Mouse (Mus musculus) forebrain, embryonic 15.5 days (tissue): ENCODE measurements around the gene Mbnl1. TPM values are rescaled to one million over a fixed set of nuclear protein-coding genes. Genes with fewer than 3 reads are reported as not detected.
"Not testable (repeated sequence)": the region's sequence is repeated elsewhere in the genome, so short reads cannot be mapped to it uniquely, and the experiment has no call there.

Experiments used
- ATAC-seq: fragments of 200-750 bp; cut with Nextera tagmentation; replicated peaks from 2 replicates; pipeline ENCODE4 v1.8.0; 2017; ENCODE audit warnings: mild to moderate bottlenecking, moderate TSS enrichment, moderate library complexity
- H3K27ac ChIP-seq: fragments of 300-500 bp; sonication (generic); replicated peaks from 2 replicates; pipeline ENCODE4 v1.5.1; 2015; ENCODE audit warnings: mild to moderate bottlenecking, inconsistent platforms
- H3K27me3 ChIP-seq: fragments of 300-500 bp; sonication (generic); 2 replicates; pipeline ENCODE4 v1.6.1; 2015; ENCODE audit warnings: inconsistent platforms
- H3K36me3 ChIP-seq: fragments of 300-500 bp; sonication (generic); 2 replicates; pipeline ENCODE4 v1.6.1; 2015; ENCODE audit warnings: mild to moderate bottlenecking, inconsistent platforms
- H3K4me1 ChIP-seq: fragments of 300-500 bp; sonication (generic); 2 replicates; pipeline ENCODE4 v1.6.1; 2015; ENCODE audit warnings: inconsistent platforms
- H3K4me2 ChIP-seq: fragments of 300-500 bp; sonication (generic); replicated peaks from 2 replicates; pipeline ENCODE4 v1.6.1; 2015; ENCODE audit warnings: mild to moderate bottlenecking, inconsistent platforms
- H3K4me3 ChIP-seq: fragments of 300-500 bp; sonication (generic); 2 replicates; pipeline ENCODE4 v1.5.1; 2015; ENCODE audit warnings: mild to moderate bottlenecking, inconsistent platforms
- H3K9ac ChIP-seq: fragments of 300-500 bp; sonication (generic); replicated peaks from 2 replicates; pipeline ENCODE4 v1.6.1; 2015; ENCODE audit warnings: mild to moderate bottlenecking, inconsistent platforms
- H3K9me3 ChIP-seq: fragments of 300-500 bp; sonication (generic); 2 replicates; pipeline ENCODE4 v1.6.1; 2016; ENCODE audit warnings: inconsistent platforms
- WGBS: fragments of 180-500 bp; shearing (Covaris S2); methylation state at CpG from one replicate; pipeline ENCODE4 v1.1.7; 2015; ENCODE audit warnings: mixed read lengths; 5-methylcytosine and 5-hydroxymethylcytosine counted together
- polyA plus RNA-seq: library from polyadenylated mRNA; unstranded; fragments of >200 nt; fragmentation: Nextera tagmentation; extraction: Ambion mirVana; gene quantifications from 2 replicates; pipeline ENCODE4 v1.2.1, GENCODE M21; 2015

The Mbnl1 gene
- polyA plus RNA-seq: 44.0 and 45.4 TPM in 2 replicates

DNA sequence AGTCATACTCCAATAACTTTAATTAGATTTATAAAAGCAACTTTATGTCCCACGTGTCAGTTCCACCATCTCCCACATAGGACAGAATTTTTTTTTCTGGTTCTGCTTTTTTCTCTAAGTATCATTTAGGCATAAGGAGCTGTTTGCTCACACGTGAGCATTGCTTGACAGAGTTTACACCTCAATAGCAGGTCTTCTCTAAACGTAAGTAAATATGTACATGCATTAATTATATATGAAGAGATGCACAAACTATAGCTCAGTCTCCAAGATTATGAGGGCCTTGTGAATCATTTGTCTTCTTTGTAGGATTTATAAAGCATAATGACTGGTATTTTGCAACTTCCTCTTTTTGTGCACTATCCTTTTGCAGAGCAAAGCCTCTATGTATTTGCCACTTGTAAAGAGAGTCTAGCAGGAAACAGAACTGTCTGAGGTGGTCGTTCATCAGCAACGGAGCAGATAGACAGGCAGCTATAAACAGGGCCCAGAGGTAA lies at the start of gene Mbnl1:
Gene Mbnl1 (plus strand): TSS at position 150 of the 497 bp plus-strand sequence.
- H3K27me3 ChIP-seq: no peaks in the 10 kb centered on the region
- H3K4me1 ChIP-seq: no peaks in the 10 kb centered on the region
- no peaks in the 10 kb centered on the region for H3K36me3 ChIP-seq
- H3K9ac ChIP-seq: no peak within 1 kb of the TSS
- no peak for ATAC-seq
- H3K4me3 ChIP-seq: no peak within 1 kb of the TSS
- no peaks in the 10 kb centered on the region for H3K9me3 ChIP-seq
- 65% methylated on average over 5 of the region's 5 CpGs for WGBS
- no peak within 1 kb of the TSS for H3K4me2 ChIP-seq
- no peak within 1 kb of the TSS for H3K27ac ChIP-seq

DNA sequence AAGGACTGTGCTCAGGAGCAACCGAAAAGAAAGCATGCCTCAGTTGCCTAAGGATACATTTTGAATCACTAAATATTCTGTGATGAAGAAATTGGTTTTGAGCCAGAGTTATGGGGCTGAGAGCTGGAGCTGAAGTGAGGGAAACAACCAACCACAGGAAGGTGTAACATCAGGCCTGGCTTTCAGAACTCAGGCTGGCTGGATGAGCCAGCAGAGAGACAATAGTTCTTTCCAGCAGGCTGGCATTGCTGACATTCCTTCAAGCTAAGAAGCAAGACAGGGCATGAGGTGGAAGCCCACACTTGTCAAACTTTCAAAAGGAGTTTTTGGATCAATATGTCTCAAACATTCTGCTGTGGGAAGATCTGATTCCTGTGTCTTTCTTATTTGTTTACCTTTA lies 48.5 kb upstream of the Mbnl1 start:
- ATAC-seq: no peak
- WGBS: 93% methylated on average over 1 of the region's 1 CpGs
- no peaks in the 10 kb centered on the region for H3K27me3 ChIP-seq
- H3K27ac ChIP-seq: no peak overlapping the region
- no peaks in the 10 kb centered on the region for H3K36me3 ChIP-seq
- no peak overlapping the region for H3K9ac ChIP-seq
- H3K4me1 ChIP-seq: no peaks in the 10 kb centered on the region
- H3K4me2 ChIP-seq: no peak overlapping the region
- H3K9me3 ChIP-seq: no peaks in the 10 kb centered on the region
- H3K4me3 ChIP-seq: no peak overlapping the region

DNA sequence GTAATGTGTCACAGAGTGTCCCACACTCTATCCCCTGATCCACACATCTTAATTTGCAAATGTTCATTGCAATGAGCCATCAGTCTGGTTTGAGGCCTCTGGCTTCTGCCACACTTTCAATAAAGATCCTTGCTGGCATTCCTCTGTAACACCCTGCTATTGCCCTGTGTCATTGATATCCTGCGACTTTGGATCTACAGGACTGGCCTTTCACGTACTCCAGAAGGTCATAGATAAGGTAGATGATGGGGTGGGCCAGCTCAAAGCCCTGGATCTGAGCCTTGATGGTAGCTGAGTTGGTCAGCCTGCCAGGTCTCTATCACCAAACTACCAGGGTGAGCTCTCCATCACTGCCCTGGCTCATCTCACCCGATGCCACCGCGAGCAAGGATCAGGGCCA lies 43.6 kb upstream of the Mbnl1 start:
- 95% methylated on average over 5 of the region's 5 CpGs for WGBS
- H3K27ac ChIP-seq: no peak overlapping the region
- H3K4me3 ChIP-seq: no peak overlapping the region

DNA sequence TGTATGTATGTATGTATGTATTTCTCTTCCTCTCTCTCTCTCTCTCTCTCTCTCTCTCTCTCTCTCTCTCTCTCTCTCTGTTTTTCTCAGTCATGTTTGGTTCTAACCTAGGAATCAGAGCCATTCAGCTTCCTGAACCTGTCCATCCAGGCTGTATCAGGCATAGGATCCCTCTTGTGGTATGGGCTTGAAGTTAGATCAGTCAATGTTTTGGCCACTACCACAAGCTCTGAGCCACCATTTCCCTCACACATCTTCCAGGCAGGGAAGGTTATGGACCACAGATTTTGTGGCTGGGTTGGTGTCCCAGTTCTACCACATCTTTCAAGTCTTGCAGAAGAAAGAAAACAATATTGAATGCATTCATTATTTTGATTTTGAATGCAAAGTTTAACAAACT lies 35.4 kb upstream of the Mbnl1 start:
- no peak overlapping the region for H3K4me2 ChIP-seq
- H3K9me3 ChIP-seq: no peaks in the 10 kb centered on the region
- no peaks in the 10 kb centered on the region for H3K4me1 ChIP-seq
- H3K27me3 ChIP-seq: no peaks in the 10 kb centered on the region
- ATAC-seq: no peak
- no peaks in the 10 kb centered on the region for H3K36me3 ChIP-seq
- H3K4me3 ChIP-seq: no peak overlapping the region
- H3K27ac ChIP-seq: no peak overlapping the region
- no peak overlapping the region for H3K9ac ChIP-seq

More for the DNA sequence above, 43.6 kb upstream of the Mbnl1 start:
- no peak overlapping the region for H3K4me2 ChIP-seq
- H3K9ac ChIP-seq: no peak overlapping the region
- H3K27me3 ChIP-seq: no peaks in the 10 kb centered on the region
- no peaks in the 10 kb centered on the region for H3K4me1 ChIP-seq
- H3K36me3 ChIP-seq: no peaks in the 10 kb centered on the region
- ATAC-seq: no peak
- no peaks in the 10 kb centered on the region for H3K9me3 ChIP-seq

DNA sequence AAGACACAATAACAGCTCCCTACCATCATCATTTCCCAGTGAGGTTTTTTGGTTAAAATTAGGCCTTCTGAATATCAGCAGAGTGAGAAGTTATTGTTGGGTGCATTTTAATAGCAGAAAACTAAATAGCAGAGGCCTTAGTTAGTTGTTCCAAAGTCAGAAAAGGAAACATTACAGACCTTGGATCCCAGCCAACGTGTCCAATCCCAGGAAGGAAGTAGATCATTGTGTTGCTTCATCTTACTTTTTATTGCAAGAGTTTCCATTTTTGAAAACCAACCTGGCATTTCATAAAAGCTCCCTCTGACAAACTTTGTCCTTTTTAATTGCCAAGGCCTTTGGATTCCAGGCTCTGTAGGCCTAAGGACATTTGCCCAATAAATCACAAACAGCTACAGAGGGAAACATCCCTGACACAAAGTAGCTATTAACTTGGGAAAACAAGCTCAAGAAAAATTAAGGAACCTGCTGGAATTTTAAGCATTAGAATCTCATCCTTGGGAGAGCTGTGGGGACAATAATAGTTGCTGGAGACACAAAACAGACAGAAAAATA lies 34.9 kb upstream of the Mbnl1 start:
- Histone ChIP-seq H3K27ac (no peak overlapping the region), H3K27me3 (no peaks in the 10 kb centered on the region), H3K4me1 (no peaks in the 10 kb centered on the region), H3K4me2 (no peak overlapping the region), H3K9ac (no peak overlapping the region), H3K36me3 (no peaks in the 10 kb centered on the region), H3K9me3 (no peaks in the 10 kb centered on the region), H3K4me3 (no peak overlapping the region)
- 65% methylated on average over 1 of the region's 1 CpGs for WGBS
- ATAC-seq: no peak

DNA sequence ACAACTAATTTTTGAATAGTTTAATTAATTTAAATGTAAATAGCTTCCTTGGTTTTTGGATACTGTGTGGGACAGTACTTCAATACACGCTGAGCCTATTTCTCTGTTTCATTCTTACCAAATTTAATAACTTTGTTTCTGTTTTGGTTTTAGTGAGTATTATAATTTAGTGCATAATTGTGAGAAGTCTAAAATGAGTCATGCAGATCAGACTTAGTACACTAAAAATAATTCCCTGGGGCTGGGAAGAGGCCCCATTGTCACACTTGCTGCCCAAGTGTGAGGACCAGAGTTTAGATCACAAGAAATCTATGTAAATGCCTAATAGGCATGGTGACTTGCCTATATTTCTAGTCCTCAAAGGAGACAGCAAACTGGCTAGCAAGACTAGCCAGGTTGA lies 33.9 kb upstream of the Mbnl1 start:
- no peak for ATAC-seq
- H3K9me3 ChIP-seq: no peaks in the 10 kb centered on the region
- WGBS: 94% methylated on average over 1 of the region's 1 CpGs
- no peaks in the 10 kb centered on the region for H3K4me1 ChIP-seq
- no peak overlapping the region for H3K9ac ChIP-seq
- no peaks in the 10 kb centered on the region for H3K36me3 ChIP-seq
- no peak overlapping the region for H3K27ac ChIP-seq
- no peak overlapping the region for H3K4me2 ChIP-seq
- no peak overlapping the region for H3K4me3 ChIP-seq
- H3K27me3 ChIP-seq: no peaks in the 10 kb centered on the region

DNA sequence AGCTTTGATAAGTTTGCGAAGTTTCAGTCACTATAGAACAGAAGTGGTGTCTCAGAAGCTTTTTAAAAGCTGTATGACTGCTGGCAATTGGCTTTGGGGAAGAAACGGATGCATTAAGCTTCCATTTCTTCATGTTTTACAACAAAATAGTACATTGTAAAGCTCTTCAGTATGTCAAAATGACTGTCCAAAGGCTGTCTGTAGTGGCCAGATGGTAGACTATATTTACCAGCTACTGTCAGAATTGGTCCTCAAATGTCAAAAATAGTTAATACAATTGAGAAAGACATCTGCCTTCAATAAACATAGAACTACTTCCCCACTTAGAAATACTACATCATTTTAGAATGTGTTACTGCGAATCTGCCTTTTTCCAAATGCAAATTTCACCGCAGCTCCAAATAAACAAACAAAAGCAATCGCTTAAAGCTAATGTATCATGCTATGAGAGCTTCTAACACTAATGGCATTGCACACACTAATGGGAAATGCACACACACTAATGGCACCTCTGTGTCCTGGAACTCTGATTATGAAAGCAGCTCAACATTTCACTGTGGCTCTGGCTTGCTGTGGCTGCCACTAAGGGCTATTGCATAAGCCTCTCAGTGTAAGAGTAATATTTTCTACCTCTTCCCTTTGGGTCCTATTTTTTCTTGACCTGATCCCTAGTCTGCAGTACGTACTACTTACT lies 10.7 kb upstream of the Mbnl1 start:
- Histone ChIP-seq H3K4me1 (no peaks in the 10 kb centered on the region), H3K27me3 (no peaks in the 10 kb centered on the region), H3K4me3 (no peak overlapping the region), H3K27ac (no peak overlapping the region), H3K36me3 (no peaks in the 10 kb centered on the region), H3K4me2 (no peak overlapping the region), H3K9ac (no peak overlapping the region), H3K9me3 (no peaks in the 10 kb centered on the region)
- no peak for ATAC-seq
- 83% methylated on average over 6 of the region's 6 CpGs for WGBS

DNA sequence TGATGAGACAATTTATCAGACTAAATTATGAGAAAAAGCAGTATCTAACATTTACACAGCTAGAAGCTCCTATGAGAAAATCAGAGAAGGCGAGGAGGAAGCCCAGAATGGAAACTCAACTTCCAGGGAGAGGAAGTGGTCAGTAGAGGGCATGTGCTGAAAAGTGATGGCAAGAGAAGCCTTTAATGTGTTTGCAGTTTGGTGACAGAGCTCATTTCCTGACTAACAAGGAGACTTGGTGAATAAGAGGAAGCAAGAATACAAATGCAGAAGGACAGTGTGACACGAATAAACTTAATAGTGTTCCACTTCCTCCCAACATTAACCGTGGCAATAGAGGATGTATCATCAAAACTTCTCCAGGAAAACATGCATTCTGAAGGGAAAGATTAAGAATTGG lies 4.0 kb upstream of the Mbnl1 start:
- not testable (repeated sequence) for H3K9ac ChIP-seq, H3K27ac ChIP-seq, H3K9me3 ChIP-seq, H3K36me3 ChIP-seq, ATAC-seq, H3K27me3 ChIP-seq, H3K4me1 ChIP-seq, H3K4me3 ChIP-seq, H3K4me2 ChIP-seq
- 96% methylated on average over 2 of the region's 3 CpGs for WGBS

DNA sequence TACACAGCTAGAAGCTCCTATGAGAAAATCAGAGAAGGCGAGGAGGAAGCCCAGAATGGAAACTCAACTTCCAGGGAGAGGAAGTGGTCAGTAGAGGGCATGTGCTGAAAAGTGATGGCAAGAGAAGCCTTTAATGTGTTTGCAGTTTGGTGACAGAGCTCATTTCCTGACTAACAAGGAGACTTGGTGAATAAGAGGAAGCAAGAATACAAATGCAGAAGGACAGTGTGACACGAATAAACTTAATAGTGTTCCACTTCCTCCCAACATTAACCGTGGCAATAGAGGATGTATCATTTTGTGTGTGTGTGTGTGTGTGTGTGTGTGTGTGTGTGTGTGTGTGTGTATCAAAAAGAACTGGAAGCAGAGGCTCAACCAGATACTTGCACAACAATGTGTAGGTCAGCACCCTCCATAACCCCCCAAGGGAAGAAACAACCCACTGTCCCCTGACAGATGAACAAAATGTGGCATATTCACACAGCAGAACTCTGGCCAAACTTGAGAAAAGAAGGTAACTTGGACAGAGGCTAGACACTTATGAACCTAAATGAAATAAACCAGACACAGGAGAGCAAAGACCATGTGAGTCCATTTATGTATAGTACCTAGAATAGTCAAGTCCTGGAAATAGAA lies 3.3 kb upstream of the Mbnl1 start:
- not testable (repeated sequence) for H3K27ac ChIP-seq, H3K9me3 ChIP-seq, H3K36me3 ChIP-seq, H3K4me1 ChIP-seq, H3K4me2 ChIP-seq, H3K4me3 ChIP-seq, H3K9ac ChIP-seq, ATAC-seq, H3K27me3 ChIP-seq
- WGBS: 78% methylated on average over 2 of the region's 3 CpGs

DNA sequence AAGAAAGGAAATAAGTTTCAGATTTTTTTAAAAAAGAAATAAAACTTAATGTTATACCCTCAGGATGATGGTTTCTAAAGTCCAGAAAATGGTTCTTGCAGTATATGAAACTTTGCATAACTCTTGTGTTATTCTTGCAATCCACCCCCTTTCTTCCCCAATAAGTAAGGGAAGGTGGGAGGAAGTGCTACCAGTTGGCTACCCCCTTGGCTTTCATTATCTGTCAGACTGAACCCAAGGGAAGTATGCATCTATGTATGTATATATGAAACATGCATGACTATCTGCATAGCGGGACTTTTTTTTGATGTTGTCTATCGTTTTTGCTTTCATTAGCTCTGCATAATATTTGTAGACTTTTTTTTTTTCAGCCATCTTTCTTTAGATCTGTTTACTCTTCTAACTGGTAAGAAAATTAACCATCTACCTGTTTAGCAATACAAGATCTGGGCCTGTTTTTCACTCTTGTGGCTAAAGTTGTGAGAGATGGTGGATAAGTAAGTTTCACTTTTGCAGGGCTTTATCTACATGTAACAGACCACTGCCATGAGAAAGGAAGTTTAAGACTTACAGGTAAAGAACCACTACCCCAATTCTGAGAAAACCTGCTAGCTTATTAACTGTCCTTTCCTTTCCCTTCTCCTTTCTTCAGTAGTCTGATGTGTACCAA lies 484 bp upstream of the Mbnl1 start:
- no peak for ATAC-seq
- H3K4me1 ChIP-seq: no peaks in the 10 kb centered on the region
- no peaks in the 10 kb centered on the region for H3K36me3 ChIP-seq
- H3K4me3 ChIP-seq: no peak overlapping the region
- H3K27ac ChIP-seq: no peak overlapping the region
- H3K9me3 ChIP-seq: no peaks in the 10 kb centered on the region
- H3K9ac ChIP-seq: no peak overlapping the region
- H3K27me3 ChIP-seq: no peaks in the 10 kb centered on the region
- 95% methylated on average over 2 of the region's 2 CpGs for WGBS
- no peak overlapping the region for H3K4me2 ChIP-seq

DNA sequence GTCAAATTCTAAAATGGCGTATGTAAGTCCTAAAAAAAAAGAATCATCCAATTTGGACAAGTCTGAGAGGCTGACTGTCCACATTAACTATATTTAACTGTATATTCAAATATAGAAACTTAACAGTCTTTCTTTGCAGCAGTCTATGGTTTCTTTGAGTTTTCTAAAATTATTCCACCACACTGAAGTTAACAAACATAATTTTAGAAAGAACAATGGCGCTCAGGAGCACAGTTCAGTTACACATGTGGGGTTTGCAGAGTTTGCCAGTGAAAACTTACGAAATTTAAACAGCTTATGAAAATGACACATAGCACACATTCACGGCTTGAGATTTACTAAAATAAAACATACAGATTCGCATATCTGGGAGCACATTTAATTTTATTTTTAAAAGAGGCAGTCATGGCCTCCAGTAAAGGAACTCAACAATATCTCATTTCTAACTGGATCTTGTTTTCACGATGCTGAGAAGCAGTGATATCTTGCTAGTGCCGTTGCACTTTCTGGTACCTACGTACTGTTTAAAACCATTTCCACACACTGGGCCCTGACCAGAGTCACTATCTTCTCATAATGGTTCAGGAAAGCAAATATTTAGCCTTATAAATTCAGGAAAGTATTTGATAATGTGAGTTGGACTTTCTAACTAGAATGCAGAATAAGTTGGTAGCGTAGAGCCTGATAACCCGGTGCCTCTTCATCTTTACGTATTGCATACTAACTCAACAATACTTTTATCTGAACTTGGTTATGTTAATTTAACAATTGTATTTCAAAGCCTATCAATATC lies 1.4 kb downstream of the Mbnl1 start:
- H3K9ac ChIP-seq: no peak overlapping the region
- WGBS: 94% methylated on average over 11 of the region's 11 CpGs
- no peak for ATAC-seq

DNA sequence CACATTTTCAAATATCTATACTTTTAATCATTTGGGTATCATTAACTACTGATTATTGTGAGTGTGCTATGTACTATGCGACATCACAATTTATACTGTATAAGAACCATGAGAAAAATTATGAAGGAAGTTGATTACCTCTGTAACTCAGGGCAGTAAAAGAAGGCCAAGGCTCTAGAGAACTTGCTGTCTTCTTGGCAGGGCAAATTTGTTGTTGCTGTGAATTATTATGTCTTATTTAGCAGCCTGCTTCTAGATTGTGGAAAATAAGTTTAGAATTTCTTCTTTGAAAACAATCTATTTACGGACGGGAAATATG lies 2.0 kb downstream of the Mbnl1 start:
- Histone ChIP-seq H3K4me2 (no peak overlapping the region), H3K27me3 (no peaks in the 10 kb centered on the region), H3K36me3 (no peaks in the 10 kb centered on the region), H3K4me3 (no peak overlapping the region), H3K27ac (no peak overlapping the region), H3K9ac (no peak overlapping the region), H3K4me1 (no peaks in the 10 kb centered on the region), H3K9me3 (no peaks in the 10 kb centered on the region)
- ATAC-seq: no peak
- 81% methylated on average over 3 of the region's 3 CpGs for WGBS

More for the DNA sequence above, 1.4 kb downstream of the Mbnl1 start:
- Histone ChIP-seq H3K27ac (no peak overlapping the region), H3K9me3 (no peaks in the 10 kb centered on the region), H3K4me2 (no peak overlapping the region), H3K4me1 (no peaks in the 10 kb centered on the region), H3K27me3 (no peaks in the 10 kb centered on the region), H3K4me3 (no peak overlapping the region), H3K36me3 (no peaks in the 10 kb centered on the region)
